Mouse (Mus musculus): ENCODE data around the gene Ncbp1. TPM values are rescaled to one million over a fixed set of nuclear protein-coding genes. Genes with fewer than 3 reads are reported as not detected.

Gene Ncbp1
- polyA plus RNA-seq (2012; ENCODE audit: insufficient read depth, insufficient read length, low replicate concordance, missing spikeins) = not detected in 2 replicates

GRCm38 (mm10) chr4:46138287-46139222 lies at the start of gene Ncbp1, which contains the start of gene Tstd2:
TSS of gene Ncbp1 (plus strand) at chr4:46138613.
TSS of gene Tstd2 (minus strand) at chr4:46138694.
- Histone ChIP-seq H3K4me3 (ENCODE audit: insufficient read depth, low read depth, low read length) (peak within 1 kb of the TSS; percentile 78), H3K27ac (ENCODE audit: insufficient read depth, low read depth, low read length) (peak within 1 kb of the TSS; percentile 65), H3K4me1 (ENCODE audit: control insufficient read depth, insufficient read depth, low read length) (peaks cover 4% of the 10 kb centered on the region)
- WGBS = under 1% methylated on average over 90 of the region's 90 CpGs
- TF ChIP-seq POLR2A (IDR thresholded peaks at IDR 0.05; ENCODE audit: insufficient read depth, low read depth, low read length) (peak; percentile 49), CTCF (IDR thresholded peaks at IDR 0.05; ENCODE audit: insufficient read depth, low read depth, low read length) (no peak)

DNA sequence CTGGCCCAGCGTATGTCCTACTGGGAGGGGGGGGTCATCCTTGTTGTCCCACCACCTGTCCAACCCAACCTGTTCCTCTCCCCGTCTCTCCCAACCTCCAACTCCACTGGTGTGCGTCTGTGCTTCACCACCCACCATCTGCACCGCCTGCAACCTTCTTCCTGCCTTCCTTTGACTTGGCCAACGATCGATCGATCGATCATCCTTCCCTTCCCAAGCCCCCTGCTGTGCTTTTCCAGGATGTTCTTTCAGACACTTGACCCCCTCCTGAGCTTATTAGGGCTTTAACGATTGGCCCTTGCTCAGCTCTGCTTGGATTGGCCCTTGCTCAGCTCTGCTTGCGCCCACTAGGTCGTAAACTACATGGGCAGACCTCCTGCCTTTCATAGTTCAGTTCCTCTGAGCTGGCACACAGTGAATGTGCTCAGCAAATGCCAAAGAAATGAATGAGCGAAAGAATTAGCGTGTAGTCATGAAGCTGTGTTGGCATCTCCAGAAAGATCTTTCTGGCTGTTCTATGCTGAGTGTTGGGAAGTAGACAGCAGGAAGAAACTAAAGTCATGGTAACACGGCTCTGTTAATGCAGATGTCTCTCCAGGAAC lies 48.8 kb upstream of the Ncbp1 start:
- 59% methylated on average over 14 of the region's 14 CpGs for WGBS
- Histone ChIP-seq H3K27ac (ENCODE audit: insufficient read depth, low read depth, low read length) (0 out of 2 replicates have a peak overlapping the region, but pooled peaks have one; percentile 5), H3K4me1 (ENCODE audit: control insufficient read depth, insufficient read depth, low read length) (peaks cover 51% of the 10 kb centered on the region), H3K4me3 (ENCODE audit: insufficient read depth, low read depth, low read length) (no peak overlapping the region)
- TF ChIP-seq CTCF (IDR thresholded peaks at IDR 0.05; ENCODE audit: insufficient read depth, low read depth, low read length) (no peak), POLR2A (IDR thresholded peaks at IDR 0.05; ENCODE audit: insufficient read depth, low read depth, low read length) (no peak)

GRCm38 (mm10) chr4:46092429-46093076 lies 45.9 kb upstream of the Ncbp1 start:
- TF ChIP-seq CTCF (IDR thresholded peaks at IDR 0.05; ENCODE audit: insufficient read depth, low read depth, low read length) (no peak), POLR2A (IDR thresholded peaks at IDR 0.05; ENCODE audit: insufficient read depth, low read depth, low read length) (no peak)
- H3K4me3 ChIP-seq (ENCODE audit: insufficient read depth, low read depth, low read length) = no peak overlapping the region
- WGBS = 57% methylated on average over 5 of the region's 5 CpGs
- peak overlapping the region; percentile 32; the same call in 1 of the 2 replicates for H3K27ac ChIP-seq (ENCODE audit: insufficient read depth, low read depth, low read length)
- H3K4me1 ChIP-seq (ENCODE audit: control insufficient read depth, insufficient read depth, low read length) = peaks cover 52% of the 10 kb centered on the region

- Histone ChIP-seq H3K4me3 (ENCODE audit: insufficient read depth, low read depth, low read length) (no peak overlapping the region), H3K27ac (ENCODE audit: insufficient read depth, low read depth, low read length) (peak overlapping the region; percentile 85), H3K4me1 (ENCODE audit: control insufficient read depth, insufficient read depth, low read length) (peaks cover 55% of the 10 kb centered on the region)
- 39% methylated on average over 15 of the region's 15 CpGs for WGBS
- TF ChIP-seq POLR2A (IDR thresholded peaks at IDR 0.05; ENCODE audit: insufficient read depth, low read depth, low read length) (no peak), CTCF (IDR thresholded peaks at IDR 0.05; ENCODE audit: insufficient read depth, low read depth, low read length) (no peak)
Observed at GRCm38 (mm10) chr4:46094916-46095825, 43.2 kb upstream of the Ncbp1 start.

- no peak for TF ChIP-seq POLR2A (IDR thresholded peaks at IDR 0.05; ENCODE audit: insufficient read depth, low read depth, low read length)
- no peak for TF ChIP-seq CTCF (IDR thresholded peaks at IDR 0.05; ENCODE audit: insufficient read depth, low read depth, low read length)
- WGBS = 89% methylated on average over 3 of the region's 3 CpGs
- peak overlapping the region; percentile 85 for H3K27ac ChIP-seq (ENCODE audit: insufficient read depth, low read depth, low read length)
- H3K4me1 ChIP-seq (ENCODE audit: control insufficient read depth, insufficient read depth, low read length) = peaks cover 59% of the 10 kb centered on the region
- no peak overlapping the region for H3K4me3 ChIP-seq (ENCODE audit: insufficient read depth, low read depth, low read length)
Observed at GRCm38 (mm10) chr4:46095826-46096159, 42.6 kb upstream of the Ncbp1 start.

DNA sequence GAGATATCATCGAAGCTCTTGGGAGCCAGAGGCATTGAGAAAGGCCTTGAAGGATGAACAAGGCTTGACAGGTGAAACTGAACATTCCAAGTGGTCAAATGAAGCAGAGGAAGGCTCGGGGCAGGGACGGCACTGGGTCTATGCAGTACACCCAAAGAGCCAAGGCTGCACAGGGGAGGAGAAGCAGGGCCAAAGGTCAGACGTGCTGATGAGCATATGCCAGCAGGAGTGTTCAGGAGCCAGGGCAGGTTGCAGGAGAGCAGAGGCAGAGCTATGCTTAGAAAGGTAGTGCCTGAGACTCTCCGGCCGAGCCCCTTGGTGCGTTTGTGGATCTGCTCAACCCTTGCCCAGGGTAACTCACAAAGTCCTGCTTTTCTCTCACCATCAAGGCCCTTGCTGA lies 41.9 kb upstream of the Ncbp1 start:
- Histone ChIP-seq H3K27ac (ENCODE audit: insufficient read depth, low read depth, low read length) (0 out of 2 replicates have a peak overlapping the region, but pooled peaks have one; percentile 9), H3K4me3 (ENCODE audit: insufficient read depth, low read depth, low read length) (no peak overlapping the region), H3K4me1 (ENCODE audit: control insufficient read depth, insufficient read depth, low read length) (peaks cover 62% of the 10 kb centered on the region)
- 92% methylated on average over 7 of the region's 7 CpGs for WGBS
- TF ChIP-seq POLR2A (IDR thresholded peaks at IDR 0.05; ENCODE audit: insufficient read depth, low read depth, low read length) (no peak), CTCF (IDR thresholded peaks at IDR 0.05; ENCODE audit: insufficient read depth, low read depth, low read length) (no peak)

GRCm38 (mm10) chr4:46097591-46097990 lies 40.8 kb upstream of the Ncbp1 start:
- Histone ChIP-seq H3K4me3 (ENCODE audit: insufficient read depth, low read depth, low read length) (no peak overlapping the region), H3K27ac (ENCODE audit: insufficient read depth, low read depth, low read length) (no peak overlapping the region), H3K4me1 (ENCODE audit: control insufficient read depth, insufficient read depth, low read length) (peaks cover 62% of the 10 kb centered on the region)
- 76% methylated on average over 2 of the region's 2 CpGs for WGBS
- no peak for TF ChIP-seq CTCF (IDR thresholded peaks at IDR 0.05; ENCODE audit: insufficient read depth, low read depth, low read length)
- no peak for TF ChIP-seq POLR2A (IDR thresholded peaks at IDR 0.05; ENCODE audit: insufficient read depth, low read depth, low read length)

GRCm38 (mm10) chr4:46099132-46099531 lies 39.3 kb upstream of the Ncbp1 start:
- WGBS = 76% methylated on average over 9 of the region's 9 CpGs
- TF ChIP-seq CTCF (IDR thresholded peaks at IDR 0.05; ENCODE audit: insufficient read depth, low read depth, low read length) (no peak), POLR2A (IDR thresholded peaks at IDR 0.05; ENCODE audit: insufficient read depth, low read depth, low read length) (no peak)
- peaks cover 48% of the 10 kb centered on the region for H3K4me1 ChIP-seq (ENCODE audit: control insufficient read depth, insufficient read depth, low read length)
- no peak overlapping the region for H3K27ac ChIP-seq (ENCODE audit: insufficient read depth, low read depth, low read length)
- H3K4me3 ChIP-seq (ENCODE audit: insufficient read depth, low read depth, low read length) = no peak overlapping the region

Data from olfactory bulb, adult 2 months (tissue).